Mouse (Mus musculus) thymus, adult 2 months (tissue): Measurements from ENCODE around the gene Slf1.

Source experiments
- CTCF ChIP-seq: fragments of 200-500 bp; IDR thresholded peaks from 2 replicates; pipeline ENCODE4 v1.5.1; 2012; ENCODE audit warnings: mild to moderate bottlenecking, control low read depth, low read length, moderate library complexity, borderline replicate concordance; ENCODE audit not compliant: control insufficient read depth, poor library complexity, insufficient read depth; ENCODE audit errors: extremely low read depth
- POLR2A ChIP-seq: fragments of 200-500 bp; IDR thresholded peaks from 2 replicates; pipeline ENCODE4 v1.6.1; 2012; ENCODE audit warnings: mild to moderate bottlenecking, low read length, control low read depth, moderate library complexity; ENCODE audit not compliant: control insufficient read depth, poor library complexity, insufficient read depth; ENCODE audit errors: extremely low read depth

GRCm38 (mm10) chr13:77107734-77108133 is 27.5 kb downstream of the Slf1 start:
- TF ChIP-seq CTCF (no peak), POLR2A (no peak)
